Mouse (Mus musculus) brain, embryonic 18.5 days (tissue): ENCODE results near the gene Akap17b.
A peak's percentile ranks its signal among the peaks of the same experiment; 100 is the strongest.

ENCODE experiments used
- DNase-seq: peaks from one replicate; pipeline ENCODE4 v3.0.0-alpha.2; 2012; ENCODE audit warnings: low read depth, low spot score

Gene Akap17b

GRCm38 (mm10) chrX:36587304-36588209 is 57.6 kb downstream of the Akap17b start:
- peak; percentile 52 for DNase-seq

- no peak for DNase-seq
These were observed 58.4 kb downstream of the Akap17b start for GRCm38 (mm10) chrX:36586629-36587303.

GRCm38 (mm10) chrX:36562079-36562478 is 83.1 kb downstream of the Akap17b start:
- DNase-seq = no peak

- DNase-seq = no peak
These were observed 83.5 kb downstream of the Akap17b start for GRCm38 (mm10) chrX:36561650-36562049.

GRCm38 (mm10) chrX:36560170-36560569 is 85.0 kb downstream of the Akap17b start:
- no peak for DNase-seq
